Mouse (Mus musculus): Measurements from ENCODE around the gene Ttc25. TPM values are rescaled to one million over a fixed set of nuclear protein-coding genes. Genes with fewer than 3 reads are reported as not detected.

The Ttc25 gene
- polyA plus RNA-seq, 1 experiment from 2014 or later, result 0.14 TPM

GRCm38 (mm10) chr11:100516291-100516690 is 29.1 kb upstream of the Ttc25 start:
- no peak overlapping the region for H3K4me2 ChIP-seq
- H3K4me3 ChIP-seq (replicated peaks), result no peak overlapping the region
- H3K4me1 ChIP-seq (replicated peaks), result peaks cover 7% of the 10 kb centered on the region; the same call in 1 of the 2 replicates
- no peak overlapping the region for H3K27ac ChIP-seq (replicated peaks)
- ATAC-seq (ENCODE audit: insufficient read depth), result no peak
- no peaks in the 10 kb centered on the region for H3K27me3 ChIP-seq
- WGBS (ENCODE audit: insufficient replicate concordance), result 71% methylated on average over 9 of the region's 9 CpGs
- H3K36me3 ChIP-seq (replicated peaks), result peaks cover 96% of the 10 kb centered on the region
- no peak overlapping the region for H3K9ac ChIP-seq
- no peaks in the 10 kb centered on the region for H3K9me3 ChIP-seq (replicated peaks)

GRCm38 (mm10) chr11:100518188-100518591 is 27.2 kb upstream of the Ttc25 start:
- Histone ChIP-seq H3K4me2 (peak overlapping the region; percentile 23; the same call in 1 of the 2 replicates), H3K36me3 (replicated peaks) (peaks cover 98% of the 10 kb centered on the region)
- peak; percentile 78; the same call in 1 of the 2 replicates for ATAC-seq (ENCODE audit: insufficient read depth)

DNA sequence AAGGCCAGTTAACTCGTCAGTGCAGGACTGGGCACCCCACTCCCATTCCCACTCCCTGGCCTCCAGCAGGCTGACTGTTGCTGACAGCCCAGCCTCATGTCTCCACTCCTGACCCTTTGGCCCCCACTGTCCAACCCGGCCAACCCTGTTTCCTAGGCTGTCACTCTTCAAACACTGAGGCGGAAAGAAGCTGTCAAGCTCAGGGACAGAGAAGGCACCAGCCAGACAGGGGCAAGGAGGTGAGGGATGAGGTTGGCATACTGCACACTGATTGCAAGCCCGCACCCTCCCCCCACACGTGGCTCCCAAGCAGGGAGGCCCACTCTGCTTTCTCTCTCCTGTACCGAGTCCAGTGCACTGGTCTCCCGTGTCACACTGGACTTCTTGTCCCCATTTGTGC is 26.2 kb upstream of the Ttc25 start:
- Histone ChIP-seq H3K4me2 (no peak overlapping the region), H3K36me3 (replicated peaks) (peaks cover 98% of the 10 kb centered on the region), H3K27me3 (no peaks in the 10 kb centered on the region), H3K4me3 (replicated peaks) (no peak overlapping the region), H3K4me1 (replicated peaks) (peaks cover 13% of the 10 kb centered on the region; the same call in 1 of the 2 replicates), H3K27ac (replicated peaks) (no peak overlapping the region), H3K9me3 (replicated peaks) (no peaks in the 10 kb centered on the region), H3K9ac (no peak overlapping the region)
- 65% methylated on average over 7 of the region's 7 CpGs for WGBS (ENCODE audit: insufficient replicate concordance)
- ATAC-seq (ENCODE audit: insufficient read depth), result no peak

More at GRCm38 (mm10) chr11:100518188-100518591, 27.2 kb upstream of the Ttc25 start:
- no peaks in the 10 kb centered on the region for H3K9me3 ChIP-seq (replicated peaks)
- H3K27ac ChIP-seq (replicated peaks), result peak overlapping the region; percentile 48
- 79% methylated on average over 5 of the region's 5 CpGs for WGBS (ENCODE audit: insufficient replicate concordance)
- H3K9ac ChIP-seq, result no peak overlapping the region
- H3K27me3 ChIP-seq, result no peaks in the 10 kb centered on the region
- no peak overlapping the region for H3K4me3 ChIP-seq (replicated peaks)
- peaks cover 10% of the 10 kb centered on the region; the same call in 1 of the 2 replicates for H3K4me1 ChIP-seq (replicated peaks)

DNA sequence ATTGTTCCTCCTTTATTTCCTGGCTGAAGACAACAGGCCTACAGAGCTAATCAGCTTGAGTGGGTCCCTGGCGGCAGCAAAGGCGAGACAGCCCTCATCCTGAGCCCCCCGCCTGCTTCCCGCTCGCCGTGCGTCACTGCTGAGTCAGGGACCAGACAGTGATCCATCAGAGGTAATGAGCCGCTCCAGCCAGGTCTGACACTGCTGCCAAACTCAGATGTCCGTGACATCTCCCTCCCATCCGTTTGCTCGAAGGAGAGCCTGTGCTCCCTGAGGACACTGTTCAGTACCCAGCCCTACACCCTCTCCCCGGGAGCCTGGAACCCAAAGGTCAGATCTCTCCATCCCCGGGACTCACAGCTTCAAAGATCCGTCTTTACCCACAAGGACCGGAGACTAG is 24.6 kb upstream of the Ttc25 start:
- H3K4me2 ChIP-seq, result no peak overlapping the region
- no peaks in the 10 kb centered on the region for H3K9me3 ChIP-seq (replicated peaks)
- H3K4me1 ChIP-seq (replicated peaks), result peaks cover 29% of the 10 kb centered on the region
- ATAC-seq (ENCODE audit: insufficient read depth), result no peak
- no peak overlapping the region for H3K4me3 ChIP-seq (replicated peaks)
- no peak overlapping the region for H3K9ac ChIP-seq
- WGBS (ENCODE audit: insufficient replicate concordance), result 79% methylated on average over 15 of the region's 15 CpGs
- no peaks in the 10 kb centered on the region for H3K27me3 ChIP-seq
- peaks cover 85% of the 10 kb centered on the region for H3K36me3 ChIP-seq (replicated peaks)
- H3K27ac ChIP-seq (replicated peaks), result 0 out of 2 replicates have a peak overlapping the region, but pooled peaks have one; percentile 6

GRCm38 (mm10) chr11:100524358-100524757 is 21.0 kb upstream of the Ttc25 start:
- H3K4me3 ChIP-seq (replicated peaks), result no peak overlapping the region
- WGBS (ENCODE audit: insufficient replicate concordance), result 71% methylated on average over 5 of the region's 5 CpGs
- peak overlapping the region; percentile 48; the same call in 1 of the 2 replicates for H3K27ac ChIP-seq (replicated peaks)
- H3K9ac ChIP-seq, result no peak overlapping the region
- H3K9me3 ChIP-seq (replicated peaks), result no peaks in the 10 kb centered on the region
- peak overlapping the region; percentile 93; the same call in 1 of the 2 replicates for H3K4me2 ChIP-seq
- ATAC-seq (ENCODE audit: insufficient read depth), result no peak
- no peaks in the 10 kb centered on the region for H3K27me3 ChIP-seq
- H3K36me3 ChIP-seq (replicated peaks), result peaks cover 52% of the 10 kb centered on the region
- peaks cover 50% of the 10 kb centered on the region for H3K4me1 ChIP-seq (replicated peaks)

GRCm38 (mm10) chr11:100524987-100525630 is 20.3 kb upstream of the Ttc25 start:
- H3K4me3 ChIP-seq (replicated peaks), result no peak overlapping the region
- WGBS (ENCODE audit: insufficient replicate concordance), result 49% methylated on average over 11 of the region's 11 CpGs
- H3K27me3 ChIP-seq, result no peaks in the 10 kb centered on the region
- peaks cover 47% of the 10 kb centered on the region for H3K4me1 ChIP-seq (replicated peaks)
- H3K36me3 ChIP-seq (replicated peaks), result peaks cover 45% of the 10 kb centered on the region
- H3K9ac ChIP-seq, result no peak overlapping the region
- no peak for ATAC-seq (ENCODE audit: insufficient read depth)
- no peaks in the 10 kb centered on the region for H3K9me3 ChIP-seq (replicated peaks)
- H3K27ac ChIP-seq (replicated peaks), result peak overlapping the region; percentile 48
- peak overlapping the region; percentile 93 for H3K4me2 ChIP-seq

DNA sequence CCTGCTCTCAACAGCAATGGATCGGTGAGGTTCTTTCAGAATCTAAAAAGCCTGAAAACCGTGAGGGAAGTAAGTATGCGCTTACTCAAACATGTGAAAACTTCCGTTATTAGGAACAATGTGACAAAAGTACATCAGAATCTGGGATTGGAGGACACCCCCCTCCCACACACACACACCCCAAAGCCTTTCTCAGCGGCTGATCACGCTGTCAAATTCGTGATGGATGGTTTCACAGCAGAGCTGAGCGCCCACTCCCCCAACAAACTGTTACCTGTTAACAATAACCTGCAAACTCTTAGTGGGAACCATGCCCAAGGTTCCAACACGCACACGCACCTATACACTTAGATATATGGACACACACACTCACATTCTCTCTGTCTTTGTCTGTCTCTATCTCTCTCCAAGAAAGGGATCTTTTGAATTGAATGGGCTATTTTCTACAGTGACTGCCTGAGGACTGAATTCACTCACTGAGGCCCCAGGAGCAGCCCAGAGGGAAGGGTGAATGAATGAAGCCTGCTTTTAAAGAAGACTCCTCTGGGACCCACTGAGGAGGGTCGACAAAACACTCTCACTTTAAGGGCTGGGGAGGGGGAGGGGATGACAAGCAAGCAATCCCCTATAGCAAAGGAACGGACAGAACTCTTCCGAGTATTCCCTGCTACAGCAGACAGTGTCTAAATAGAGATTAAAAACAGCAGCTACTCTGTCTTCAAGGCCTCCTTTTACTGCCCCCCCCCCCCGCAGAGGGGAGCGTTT is 19.2 kb upstream of the Ttc25 start:
- no peak for ATAC-seq (ENCODE audit: insufficient read depth)
- Histone ChIP-seq H3K4me3 (replicated peaks) (peak overlapping the region; percentile 83), H3K4me2 (peak overlapping the region; percentile 93), H3K27me3 (no peaks in the 10 kb centered on the region), H3K9me3 (replicated peaks) (no peaks in the 10 kb centered on the region), H3K36me3 (replicated peaks) (peaks cover 33% of the 10 kb centered on the region), H3K9ac (peak overlapping the region; percentile 82), H3K4me1 (replicated peaks) (peaks cover 50% of the 10 kb centered on the region), H3K27ac (replicated peaks) (no peak overlapping the region)
- WGBS (ENCODE audit: insufficient replicate concordance), result 35% methylated on average over 15 of the region's 15 CpGs

DNA sequence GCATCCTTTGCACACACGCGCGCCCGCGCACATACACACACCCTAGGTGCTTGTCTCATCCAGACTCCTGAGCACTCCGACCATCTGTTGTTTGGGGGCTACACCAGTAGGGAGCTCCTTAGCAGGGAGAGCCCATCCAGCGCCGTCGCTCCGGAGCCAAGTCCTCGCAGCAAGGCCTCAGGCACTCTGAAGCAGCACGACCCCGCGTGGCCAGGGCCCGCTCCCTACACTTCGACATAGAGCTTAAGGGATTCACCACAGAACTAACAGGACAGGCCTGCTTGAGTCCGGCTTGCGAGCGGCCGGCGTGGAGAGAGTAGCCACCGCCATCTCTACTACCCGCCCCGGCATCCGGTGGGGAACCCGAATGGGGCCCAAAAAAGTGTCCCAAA is 18.3 kb upstream of the Ttc25 start:
- H3K4me1 ChIP-seq (replicated peaks), result peaks cover 49% of the 10 kb centered on the region
- H3K36me3 ChIP-seq (replicated peaks), result peaks cover 25% of the 10 kb centered on the region
- H3K27ac ChIP-seq (replicated peaks), result peak overlapping the region; percentile 77
- WGBS (ENCODE audit: insufficient replicate concordance), result under 1% methylated on average over 26 of the region's 26 CpGs
- peak; percentile 2 for ATAC-seq (ENCODE audit: insufficient read depth)
- H3K9ac ChIP-seq, result peak overlapping the region; percentile 82
- no peaks in the 10 kb centered on the region for H3K27me3 ChIP-seq
- peak overlapping the region; percentile 83 for H3K4me3 ChIP-seq (replicated peaks)
- no peaks in the 10 kb centered on the region for H3K9me3 ChIP-seq (replicated peaks)
- H3K4me2 ChIP-seq, result peak overlapping the region; percentile 93

DNA sequence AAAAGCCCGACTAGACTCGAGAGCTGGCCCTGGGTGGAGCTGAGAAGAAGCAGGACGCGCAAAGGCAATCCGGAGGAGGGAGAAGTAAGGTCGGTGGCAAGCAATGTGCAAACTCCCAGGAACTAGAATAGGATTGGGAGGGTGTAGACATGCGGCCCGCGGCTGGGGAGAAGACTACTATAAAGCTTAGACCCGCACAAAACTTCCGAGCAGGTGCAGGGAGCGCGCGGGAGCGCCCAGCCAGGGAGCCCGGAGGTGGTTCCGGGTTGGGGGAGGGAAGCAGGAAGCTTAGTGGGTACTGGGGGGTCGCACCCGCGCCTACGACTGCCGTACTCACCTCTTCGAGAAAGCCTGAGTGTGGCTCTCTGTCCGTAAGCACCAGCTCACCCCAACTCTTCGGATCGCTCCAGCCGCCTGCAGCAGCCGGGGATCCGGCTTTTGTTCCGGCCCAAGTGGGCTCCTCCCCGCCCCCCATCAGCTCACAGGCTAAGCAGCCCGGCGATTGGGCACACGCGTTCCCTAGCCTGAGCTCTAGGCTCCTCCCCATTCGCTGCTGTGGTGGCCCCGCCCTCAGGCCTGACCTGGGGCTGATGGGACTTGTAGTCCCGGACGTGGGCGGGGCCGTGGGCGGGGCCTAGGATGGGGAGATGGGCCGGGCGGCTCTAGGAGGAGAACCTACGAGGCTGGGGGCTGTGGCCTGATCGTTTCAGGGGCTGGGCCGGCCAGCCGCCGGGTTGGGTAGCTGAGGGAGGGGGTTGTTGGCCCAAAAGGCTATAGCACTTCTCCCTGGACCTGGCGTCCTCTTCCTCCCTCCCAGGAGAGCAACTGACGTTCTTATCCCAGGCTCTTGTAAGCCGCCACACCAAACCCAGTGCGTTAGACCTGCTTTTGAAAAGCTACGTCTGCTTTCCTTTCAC is 17.7 kb upstream of the Ttc25 start, which contains the start of gene Acly:
TSS of gene Acly (minus strand) at position 543 of the 917 bp plus-strand sequence.
- H3K4me3 ChIP-seq (replicated peaks), result peak within 1 kb of the TSS; percentile 83
- peaks cover 19% of the 10 kb centered on the region for H3K36me3 ChIP-seq (replicated peaks)
- no peaks in the 10 kb centered on the region for H3K9me3 ChIP-seq (replicated peaks)
- ATAC-seq (ENCODE audit: insufficient read depth), result peak; percentile 95
- H3K4me2 ChIP-seq, result peak within 1 kb of the TSS; percentile 93
- WGBS (ENCODE audit: insufficient replicate concordance), result under 1% methylated on average over 54 of the region's 54 CpGs
- H3K27me3 ChIP-seq, result no peaks in the 10 kb centered on the region
- H3K4me1 ChIP-seq (replicated peaks), result peaks cover 47% of the 10 kb centered on the region
- H3K27ac ChIP-seq (replicated peaks), result peak within 1 kb of the TSS; percentile 80
- H3K9ac ChIP-seq, result peak within 1 kb of the TSS; percentile 82

GRCm38 (mm10) chr11:100528375-100529165 is 16.8 kb upstream of the Ttc25 start:
- Histone ChIP-seq H3K9me3 (replicated peaks) (no peaks in the 10 kb centered on the region), H3K9ac (peak overlapping the region; percentile 54), H3K4me3 (replicated peaks) (peak overlapping the region; percentile 83), H3K27ac (replicated peaks) (peak overlapping the region; percentile 80), H3K4me2 (peak overlapping the region; percentile 93), H3K27me3 (no peaks in the 10 kb centered on the region), H3K36me3 (replicated peaks) (peaks cover 10% of the 10 kb centered on the region), H3K4me1 (replicated peaks) (peaks cover 47% of the 10 kb centered on the region)
- WGBS (ENCODE audit: insufficient replicate concordance), result 23% methylated on average over 19 of the region's 19 CpGs
- peak; percentile 8 for ATAC-seq (ENCODE audit: insufficient read depth)

Measured in liver, embryonic 15.5 days (tissue).